Mouse (Mus musculus): Measurements from ENCODE around the gene Man2a1.

Man2a1 gene

DNA sequence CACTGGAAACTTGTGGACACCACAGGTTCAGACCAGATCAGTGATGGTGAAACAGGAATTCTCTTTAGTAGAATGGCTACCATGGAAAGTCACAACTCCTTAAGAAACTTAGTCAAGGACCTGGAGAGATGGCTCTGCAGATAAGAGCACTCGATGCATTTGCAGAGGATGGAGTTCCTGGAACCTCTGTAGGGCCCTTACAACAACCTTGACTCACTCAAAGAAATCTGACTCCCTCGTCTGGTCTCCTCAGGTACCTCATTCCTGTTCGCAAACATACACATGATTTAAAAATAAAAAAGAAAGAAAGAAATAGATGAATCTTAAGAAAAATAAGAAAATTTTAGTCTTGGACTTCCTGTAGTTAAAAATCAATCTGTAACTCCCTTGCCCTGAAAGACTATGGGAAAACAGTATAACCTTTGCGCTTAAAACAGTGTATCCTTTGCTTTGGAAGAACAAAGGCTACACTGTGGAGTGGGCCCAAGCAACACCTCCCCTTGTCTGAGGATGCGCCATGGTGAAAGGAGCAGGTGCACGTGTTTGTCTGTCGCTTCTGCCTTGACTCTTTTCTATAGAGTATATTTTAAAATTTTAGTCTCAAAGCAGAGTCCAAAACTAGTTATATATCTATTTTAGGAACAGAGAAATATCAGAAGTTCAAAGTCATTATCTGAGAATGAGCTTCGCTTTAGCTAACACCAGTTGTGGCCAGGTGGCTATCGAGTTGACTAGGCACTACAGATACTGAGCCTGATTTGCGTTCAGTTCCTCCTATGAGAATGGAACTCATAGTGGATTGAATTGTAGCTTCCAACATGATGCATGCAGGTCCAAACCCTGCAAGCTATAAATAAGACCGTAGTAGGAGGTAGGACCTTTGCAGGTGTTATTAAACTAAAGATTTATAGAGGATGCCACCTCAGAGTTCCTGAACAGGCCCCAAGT, 163.9 kb downstream of the Man2a1 start:
- no peak for DNase-seq

DNA sequence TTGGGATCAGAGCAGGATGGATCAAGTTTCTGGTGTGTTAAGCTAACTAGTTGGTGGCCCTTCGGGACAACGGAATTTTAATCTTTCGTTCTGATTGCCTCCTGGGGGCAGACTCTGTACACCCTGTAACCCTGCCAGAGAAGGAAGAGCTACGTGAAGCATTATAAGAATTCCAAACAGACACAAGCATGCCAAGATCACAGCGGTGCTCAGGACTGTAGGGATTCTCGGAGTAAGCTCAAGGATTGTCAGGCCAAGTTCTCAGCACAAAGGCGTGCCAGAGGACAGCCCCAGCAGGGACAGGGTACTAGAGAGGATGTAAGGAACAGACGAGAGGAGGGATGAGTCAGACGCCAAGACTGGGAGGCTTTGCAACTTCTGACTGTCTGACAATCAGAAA, 164.8 kb downstream of the Man2a1 start:
- DNase-seq, result no peak

DNA sequence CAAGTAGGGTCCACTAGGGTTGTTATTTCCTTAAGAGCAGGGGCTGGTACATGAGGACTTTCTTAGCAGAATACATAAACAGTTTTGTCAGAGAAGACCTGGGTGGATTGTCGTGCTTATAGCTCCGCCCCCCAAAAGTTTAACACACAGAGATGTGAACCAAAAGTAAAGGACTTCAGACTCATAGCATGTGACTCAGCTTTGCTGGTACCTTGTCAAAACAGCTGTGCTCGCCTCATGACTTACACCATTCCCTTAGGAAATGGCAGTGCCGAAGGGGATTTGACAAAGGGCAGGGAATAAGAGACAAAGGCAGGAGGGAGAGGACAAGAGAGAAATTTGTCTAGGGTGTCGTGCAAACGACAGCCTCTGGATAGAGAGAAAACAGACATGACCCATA, 166.0 kb downstream of the Man2a1 start:
- no peak for DNase-seq

DNA sequence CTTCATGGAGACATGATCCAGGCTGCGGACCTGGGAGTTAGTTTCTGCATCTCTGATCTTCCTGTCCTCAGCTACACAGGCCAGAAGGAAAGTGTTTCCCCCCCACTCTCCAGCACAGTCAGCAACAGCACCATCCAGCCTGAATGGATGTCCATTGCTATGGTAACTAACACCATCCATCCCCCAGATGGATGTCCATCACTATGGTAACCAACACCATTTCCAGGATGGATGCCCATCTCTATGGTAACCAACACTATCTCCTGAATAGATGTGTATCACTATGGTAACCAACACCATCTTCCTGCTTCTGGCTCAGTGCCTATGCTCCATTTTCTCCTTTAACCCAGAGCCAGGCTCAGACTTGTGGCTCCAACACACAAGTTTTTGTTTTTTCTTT, 169.7 kb downstream of the Man2a1 start:
- peak; percentile 76 for DNase-seq

DNA sequence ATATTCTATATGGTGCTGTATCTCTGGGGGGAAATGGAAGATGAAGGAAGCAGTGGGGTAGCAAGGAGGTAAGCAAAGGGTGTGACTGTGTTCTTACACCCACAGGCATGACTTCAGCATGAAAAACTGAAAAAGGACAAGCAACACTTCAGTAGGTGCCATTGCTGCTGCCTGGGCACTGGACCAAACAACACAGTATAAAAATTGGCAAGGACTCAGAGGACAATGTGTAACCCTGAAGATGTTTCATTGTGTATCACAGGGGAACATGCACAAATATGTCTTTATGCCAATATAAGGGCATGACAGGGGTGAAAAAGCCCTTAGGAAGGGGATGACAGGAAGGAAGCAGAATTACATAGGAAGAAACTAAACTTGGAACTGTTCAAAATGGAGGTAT, 172.1 kb downstream of the Man2a1 start:
- DNase-seq, result no peak

DNA sequence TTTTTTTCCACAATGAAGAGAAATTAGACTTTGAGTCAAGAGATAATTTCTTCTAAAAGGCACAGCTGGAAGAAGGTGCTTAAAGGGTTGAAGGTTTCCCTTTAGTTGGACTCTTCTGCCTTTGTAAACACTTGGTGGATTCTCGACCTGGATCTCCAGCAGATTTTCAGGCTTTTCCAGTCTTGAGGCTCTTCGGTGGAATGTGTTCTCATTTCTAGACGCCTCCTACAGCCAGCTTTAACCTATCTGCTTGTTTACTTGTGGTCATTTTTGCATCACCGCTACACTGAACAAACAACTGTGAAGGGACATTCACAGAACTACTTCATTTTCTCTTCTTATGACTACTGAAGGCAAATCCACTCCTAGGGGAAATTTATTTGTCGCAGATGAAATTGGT, 173.7 kb downstream of the Man2a1 start:
- DNase-seq, result no peak

DNA sequence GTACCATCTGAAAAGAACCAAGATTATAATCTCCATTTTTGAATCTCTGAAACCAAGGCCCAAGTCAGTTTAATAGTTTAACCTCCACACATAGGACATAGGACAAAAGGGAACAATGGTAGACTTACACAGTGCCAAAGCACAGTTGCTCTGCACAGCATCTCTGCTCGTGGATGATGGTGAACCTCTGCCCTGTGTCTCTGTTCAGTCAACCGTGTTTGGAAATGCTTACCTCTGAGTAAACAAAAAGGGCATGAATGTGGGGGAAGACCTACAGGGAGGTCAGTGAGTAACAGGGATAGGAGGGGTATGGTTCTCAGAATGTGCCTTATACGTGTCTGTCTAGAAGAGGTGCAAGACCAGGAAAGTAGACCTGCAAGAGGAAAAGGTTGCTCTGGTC, 177.8 kb downstream of the Man2a1 start:
- DNase-seq, result no peak

DNA sequence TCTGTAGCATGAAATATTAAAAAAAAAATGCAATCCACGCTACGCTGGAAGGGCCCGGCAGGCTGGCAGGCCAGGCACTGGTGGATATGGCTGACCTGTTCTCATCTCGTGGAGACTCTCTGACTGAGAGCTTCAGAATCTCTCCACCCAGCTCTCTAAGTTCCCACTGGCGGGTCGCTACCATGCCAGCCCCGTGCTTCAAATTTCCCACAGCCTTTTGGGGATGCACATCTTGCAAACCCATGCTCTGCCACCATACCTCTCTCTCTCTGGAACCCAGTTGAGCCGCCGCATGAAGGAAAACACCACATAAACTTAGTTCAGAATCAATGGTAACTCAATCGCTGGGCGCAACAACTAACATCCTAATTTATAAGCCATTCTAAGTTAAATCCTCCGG, 178.2 kb downstream of the Man2a1 start:
- DNase-seq, result no peak

DNA sequence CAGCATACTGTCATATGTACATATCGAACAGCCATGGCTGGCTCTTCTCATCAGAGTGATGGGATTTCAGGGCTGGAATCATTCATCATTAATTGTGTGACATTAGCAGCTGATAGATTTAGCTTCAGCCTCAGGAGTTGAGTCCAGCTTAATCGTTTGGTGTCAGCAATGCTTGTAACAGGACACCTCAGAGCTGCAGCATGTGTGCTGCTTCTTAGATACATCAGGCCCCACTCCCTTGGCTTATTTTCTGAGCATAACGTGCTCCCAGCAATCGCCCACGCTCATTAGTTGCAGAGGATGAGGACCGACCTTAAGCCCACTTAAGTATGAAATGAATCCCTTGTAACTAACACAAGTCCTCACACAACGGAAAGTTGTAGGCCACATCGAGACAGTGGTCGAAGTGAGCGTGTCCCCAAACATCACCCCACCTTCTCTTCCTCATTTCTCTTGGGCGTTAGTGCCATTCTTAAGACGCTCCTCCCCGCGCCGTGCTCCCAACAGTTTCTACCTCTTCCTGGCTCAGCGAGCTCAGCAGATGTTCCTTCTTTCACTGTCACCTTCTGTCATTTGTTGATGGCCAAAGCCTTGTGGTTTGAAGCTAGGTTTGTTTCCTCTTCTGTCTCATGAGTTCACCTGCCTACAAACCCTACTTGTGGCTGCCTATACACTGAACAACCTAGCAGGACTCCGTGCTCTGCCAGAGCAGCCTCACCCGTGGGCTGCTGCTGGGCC, 180.4 kb downstream of the Man2a1 start:
- peak; percentile 30 for DNase-seq

DNA sequence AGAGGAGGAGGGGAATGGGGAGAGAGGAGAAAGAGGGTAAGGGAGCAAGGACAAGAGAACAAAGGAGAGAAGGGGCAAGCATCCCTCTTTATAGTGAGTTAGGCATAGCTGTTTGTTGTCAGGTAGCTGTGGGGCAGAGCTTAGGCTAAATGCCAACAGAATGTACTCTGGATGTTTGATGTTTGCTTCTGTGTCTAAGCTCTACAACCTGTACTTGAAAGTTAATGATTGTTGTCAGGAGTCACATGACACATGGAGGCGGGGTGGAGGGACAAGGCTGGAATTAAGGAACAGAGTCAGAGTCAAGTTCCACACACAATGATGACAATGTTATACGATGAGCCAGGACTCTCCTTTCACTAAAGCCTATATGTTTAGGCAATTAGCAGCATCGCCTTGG, 181.8 kb downstream of the Man2a1 start:
- no peak for DNase-seq

DNA sequence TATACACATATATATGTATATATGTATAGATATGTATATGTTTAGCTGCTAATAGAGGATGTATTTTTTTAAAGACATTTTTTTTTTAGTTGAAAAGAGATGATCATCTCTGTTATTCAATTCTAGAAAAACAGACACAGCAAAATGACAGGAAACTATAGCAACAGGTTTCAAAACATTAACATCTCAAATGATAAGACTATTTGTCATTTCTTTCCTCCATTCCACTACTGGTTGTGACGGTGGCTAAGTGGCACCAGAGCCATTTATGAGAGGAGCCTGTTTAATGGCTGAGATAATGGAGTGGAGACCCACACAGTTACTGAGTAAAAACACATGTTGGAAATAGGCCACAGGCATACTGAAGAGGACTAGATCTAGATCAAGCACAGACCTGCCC, 185.4 kb downstream of the Man2a1 start:
- DNase-seq, result no peak

DNA sequence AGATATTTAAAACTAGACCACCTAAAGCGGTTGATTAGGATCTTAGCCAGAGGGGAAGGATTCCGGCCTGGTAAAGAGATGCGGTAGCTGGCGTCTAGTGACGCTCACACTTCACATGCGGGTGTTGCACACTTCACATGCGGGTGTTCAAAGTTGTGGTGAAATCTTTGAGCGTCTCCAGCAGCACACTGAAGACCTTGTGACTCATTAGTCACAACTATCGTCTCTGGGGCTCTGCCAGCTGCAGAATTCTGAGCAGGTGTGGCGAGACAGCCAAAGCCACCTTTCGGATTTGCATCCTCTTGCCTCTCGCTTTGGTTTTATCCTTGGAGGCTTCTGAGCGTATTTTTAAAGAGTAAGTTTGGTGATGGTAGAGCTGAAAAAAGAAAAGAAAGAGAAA, 187.8 kb downstream of the Man2a1 start:
- DNase-seq, result no peak

DNA sequence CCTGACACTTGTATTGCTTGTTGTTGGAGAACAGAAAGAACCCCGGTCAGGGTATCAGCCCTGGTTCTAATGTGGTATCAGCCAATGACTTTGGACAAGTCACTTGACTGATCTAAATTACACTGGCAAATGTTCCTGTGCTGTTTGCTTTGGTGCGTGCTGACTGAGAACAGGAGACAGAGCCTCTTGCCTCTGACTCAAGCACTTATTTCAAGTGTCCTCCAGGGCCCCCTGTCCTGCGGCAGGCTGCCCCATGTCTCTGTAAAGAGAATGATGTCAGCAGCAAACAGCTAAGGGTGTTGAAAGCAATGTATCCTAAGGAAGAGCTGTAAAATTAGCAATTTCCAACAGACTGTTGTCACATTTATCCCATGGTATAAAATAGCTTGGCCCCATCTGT, 188.6 kb downstream of the Man2a1 start:
- DNase-seq, result no peak

DNA sequence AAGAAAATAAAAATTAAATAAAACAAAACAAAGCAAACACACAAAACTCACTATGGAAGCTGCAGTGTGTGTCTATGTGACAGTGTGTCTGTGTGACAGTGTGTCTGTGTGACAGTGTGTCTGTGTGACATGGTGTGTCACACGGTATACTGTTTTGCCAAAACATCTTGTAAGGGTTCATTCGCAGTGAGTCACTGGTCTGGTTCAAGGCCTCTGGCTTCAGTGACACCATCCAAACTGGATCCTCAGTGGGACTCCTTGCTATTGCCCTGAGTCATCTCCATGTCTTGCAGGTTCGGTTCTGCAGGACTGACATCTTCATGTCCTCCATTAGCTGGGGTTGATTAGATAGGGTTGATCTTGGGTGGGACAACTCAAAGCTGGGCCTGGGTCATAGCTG, 191.5 kb downstream of the Man2a1 start:
- DNase-seq, result no peak

DNA sequence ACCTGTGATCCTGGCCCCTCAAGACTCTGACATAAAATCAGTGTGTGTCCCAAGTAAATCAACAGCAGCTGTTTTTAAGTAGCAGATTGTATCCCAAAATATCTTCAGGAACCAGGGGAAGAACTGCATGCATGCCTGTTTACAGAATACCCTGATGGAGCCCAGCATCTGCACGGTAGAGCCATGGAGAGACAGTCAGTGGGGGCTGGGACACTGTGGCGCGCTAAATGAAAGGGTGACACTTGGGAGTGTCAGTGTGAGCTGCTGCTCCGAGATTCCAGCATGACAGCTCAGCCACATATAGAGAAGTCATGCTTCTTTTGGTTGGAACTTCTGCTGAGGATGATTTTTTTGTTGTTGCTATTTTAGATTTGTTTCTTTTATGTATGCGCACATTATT, 192.1 kb downstream of the Man2a1 start:
- no peak for DNase-seq

DNA sequence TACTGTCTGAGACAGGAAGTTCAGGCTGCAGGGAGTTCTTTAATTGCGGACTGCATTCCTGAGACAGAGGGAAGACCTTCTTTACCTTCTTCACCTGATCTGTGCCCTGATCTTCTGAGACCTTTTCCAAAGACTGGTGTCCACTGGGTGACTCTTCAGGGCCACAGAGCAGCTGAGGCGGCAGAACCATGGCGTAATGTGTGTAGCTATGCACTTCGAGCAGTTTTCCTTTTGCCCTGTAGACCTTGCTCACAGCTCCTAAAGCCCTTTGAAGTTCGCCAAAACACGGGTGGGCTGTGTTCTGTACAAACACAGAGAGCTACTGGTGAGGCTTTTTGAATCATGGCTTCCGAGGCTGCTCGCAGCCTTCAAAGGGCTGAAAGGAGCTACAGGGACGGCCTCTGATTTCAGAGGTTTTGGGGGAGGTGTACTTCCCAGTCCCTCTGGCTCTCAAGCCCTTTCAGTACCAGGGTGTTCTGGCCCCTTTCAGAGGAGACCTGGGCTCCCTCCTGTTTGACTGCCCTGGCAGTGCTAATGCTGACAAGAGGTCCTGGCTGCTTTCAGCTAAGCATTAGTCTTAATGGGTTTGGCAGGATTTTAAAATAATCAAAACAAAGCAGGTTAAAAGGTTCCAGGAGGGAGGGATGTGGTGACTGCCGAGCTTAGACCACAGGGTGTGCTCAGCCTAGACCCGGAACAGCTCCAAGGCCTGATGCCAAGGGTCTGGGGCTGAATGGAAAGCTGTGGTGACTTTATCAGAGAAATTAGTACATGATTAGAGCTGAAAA, 201.8 kb downstream of the Man2a1 start:
- DNase-seq, result no peak

DNA sequence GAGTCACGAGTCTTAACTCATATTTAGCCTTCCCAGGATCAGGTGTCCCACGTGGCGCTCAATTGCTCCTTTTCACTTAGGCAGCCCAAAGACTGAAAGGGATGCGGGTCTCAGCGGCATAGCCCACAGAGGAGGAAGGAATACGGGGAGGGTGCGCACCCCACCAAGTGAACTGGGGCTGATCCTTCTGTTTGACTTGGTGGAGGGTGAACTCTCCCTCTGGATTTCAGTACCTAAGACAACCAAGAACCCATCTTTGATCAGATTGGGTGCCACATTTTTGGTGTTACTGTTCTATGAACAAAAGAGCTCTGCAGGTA, 202.4 kb downstream of the Man2a1 start:
- DNase-seq, result no peak

All from retina, postnatal 1 day (tissue).